Mouse (Mus musculus) effector memory CD4-positive, alpha-beta T cell, adult 5 months (primary cell): ENCODE results near the gene Ncf2. TPM values are rescaled to one million over a fixed set of nuclear protein-coding genes. Genes with fewer than 3 reads are reported as not detected.

ENCODE experiments used
- polyA plus RNA-seq: library from polyadenylated mRNA; unstranded; fragments of 100-300 nt; shearing (Covaris generic); gene quantifications from one replicate; pipeline ENCODE4 v1.2.1, GENCODE M21; 2017

Gene Ncf2
- polyA plus RNA-seq, result 0.92 TPM

DNA sequence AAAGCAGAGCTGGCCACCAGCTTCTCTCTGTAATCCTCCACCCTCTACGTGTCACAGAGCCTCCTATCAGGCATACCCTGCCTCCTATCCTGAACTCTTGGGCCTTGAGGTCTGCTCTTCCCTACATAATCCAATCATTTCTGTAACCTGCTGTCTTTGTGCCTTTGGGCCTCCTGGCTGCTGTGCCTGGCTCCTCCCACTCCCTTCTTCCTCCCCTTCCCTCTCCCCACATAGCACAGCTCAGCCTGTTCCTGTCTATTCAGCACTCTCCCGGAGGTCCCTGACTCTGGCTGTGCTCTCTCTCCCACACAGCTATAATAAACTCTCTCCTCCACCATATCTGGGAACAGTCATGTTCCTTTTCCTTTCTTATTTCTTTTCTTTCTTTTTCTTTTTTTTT is at the start of gene Ncf2:
TSS of gene Ncf2 (plus strand) at position 298 of the 400 bp plus-strand sequence.

DNA sequence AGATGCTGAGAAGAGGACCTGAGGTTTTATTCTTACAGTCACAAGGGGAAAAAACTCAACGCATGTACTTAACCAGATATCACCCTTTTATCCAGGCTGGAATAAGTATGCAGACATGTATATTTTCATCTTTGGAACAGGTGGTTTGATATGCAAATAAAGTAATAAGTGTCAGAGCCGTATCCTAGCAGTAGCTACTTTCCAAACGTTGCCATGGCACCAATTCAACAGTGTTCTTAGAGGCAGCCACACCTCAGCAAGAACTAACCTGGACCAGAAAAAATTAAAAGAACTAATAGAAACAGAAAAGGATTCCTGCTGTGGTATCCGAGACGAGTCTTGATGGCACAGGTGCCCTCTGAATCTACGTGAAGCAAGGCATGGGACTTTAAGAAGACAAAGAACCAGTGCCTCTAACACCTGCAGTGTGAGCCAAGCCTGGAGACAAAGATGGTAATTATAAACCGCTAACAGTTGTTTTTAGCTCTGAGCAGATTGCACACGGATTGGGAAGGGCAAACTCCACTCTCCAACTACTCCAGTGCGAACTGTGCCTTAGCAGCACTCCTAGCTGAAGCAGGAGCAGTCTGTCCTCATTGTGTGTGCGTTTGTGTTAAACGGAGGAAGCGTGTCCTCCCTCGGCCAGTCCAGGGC is 49.6 kb upstream of the Ncf2 start, which contains the start of gene Apobec4:
TSS of gene Apobec4 (plus strand) at position 240 of the 654 bp plus-strand sequence.

DNA sequence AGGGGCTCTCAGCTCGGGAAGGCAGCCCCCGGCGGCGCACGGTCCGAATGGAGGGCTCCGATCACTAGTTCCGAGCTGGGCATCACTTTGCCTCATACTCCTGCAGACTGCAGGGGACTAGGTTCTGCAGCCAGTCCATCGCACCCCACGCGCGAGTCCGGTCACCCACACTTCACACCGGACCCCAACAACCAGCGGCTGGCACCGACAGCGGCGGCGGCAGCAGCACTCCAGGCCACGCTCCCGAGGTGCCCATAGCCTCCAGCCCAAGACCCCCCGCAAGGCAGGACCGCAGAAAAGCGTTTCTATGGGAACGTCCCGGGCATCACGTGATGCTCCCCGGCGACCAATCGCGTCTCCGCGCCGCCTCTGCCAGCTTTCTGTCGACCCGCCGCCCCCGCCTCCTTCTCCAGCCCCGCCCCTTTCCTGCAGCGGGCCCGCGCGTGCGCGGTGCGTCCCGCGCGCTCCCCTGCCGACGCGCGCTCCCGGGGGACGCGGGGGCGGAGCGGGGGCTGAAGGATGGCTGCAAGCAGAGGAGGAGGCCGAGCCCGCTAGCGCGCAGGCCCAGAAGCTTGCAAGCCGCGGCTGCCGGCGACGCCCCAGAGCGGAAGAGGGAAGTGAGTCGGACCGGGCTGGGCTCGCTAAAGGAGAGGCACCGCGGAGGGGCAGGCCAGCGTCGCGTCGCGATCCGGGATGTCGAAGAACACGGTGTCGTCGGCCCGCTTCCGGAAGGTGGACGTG is 33.8 kb upstream of the Ncf2 start, which contains the start of the genes Rgl1 and Arpc5:
TSS of gene Rgl1 (minus strand) at position 320 of the 741 bp plus-strand sequence.
TSS of gene Arpc5 (plus strand) at position 511 of the 741 bp plus-strand sequence.

Other genes starting within 250 kb of the Ncf2 start
- gene Apobec4, start 49.6 kb upstream of the Ncf2 start, polyA plus RNA-seq, result not detected
- 0.21 TPM for gene Rgl1, start 33.8 kb upstream of the Ncf2 start, polyA plus RNA-seq
- gene Arpc5, start 33.7 kb upstream of the Ncf2 start, polyA plus RNA-seq, result 537 TPM
- 50.1 TPM for gene Smg7, start 102.5 kb downstream of the Ncf2 start, polyA plus RNA-seq
- 8.7 TPM for gene Nmnat2, start 154.8 kb downstream of the Ncf2 start, polyA plus RNA-seq